Mouse (Mus musculus) forebrain, embryonic 14.5 days (tissue): ENCODE results near the gene Orc1. TPM values are rescaled to one million over a fixed set of nuclear protein-coding genes. Genes with fewer than 3 reads are reported as not detected.

ENCODE experiments used
- ATAC-seq: fragments of 200-750 bp; cut with Nextera tagmentation; 2 replicates; pipeline ENCODE4 v1.8.0; 2017; ENCODE audit warnings: mild to moderate bottlenecking, moderate library complexity
- DNase-seq: peaks from one replicate; pipeline ENCODE4 v3.0.0-alpha.2; 2015; ENCODE audit warnings: low spot score
- H3K27ac ChIP-seq: fragments of 300-500 bp; sonication (generic); 2 replicates; pipeline ENCODE4 v1.5.1; 2014; ENCODE audit warnings: low read depth, mild to moderate bottlenecking, control low read depth, low read length, moderate library complexity
- H3K27me3 ChIP-seq: fragments of 300-500 bp; sonication (generic); replicated peaks from 2 replicates; pipeline ENCODE4 v1.6.1; 2014; ENCODE audit warnings: low read length, control low read depth, mixed read lengths; ENCODE audit not compliant: control insufficient read depth, insufficient read depth
- H3K36me3 ChIP-seq: fragments of 300-500 bp; sonication (generic); 2 replicates; pipeline ENCODE4 v1.6.1; 2014; ENCODE audit warnings: low read length, control low read depth; ENCODE audit not compliant: control insufficient read depth, insufficient read depth
- H3K4me1 ChIP-seq: fragments of 300-500 bp; sonication (generic); 2 replicates; pipeline ENCODE4 v1.6.1; 2014; ENCODE audit warnings: antibody characterized with exemption, low read length, control low read depth; ENCODE audit not compliant: control insufficient read depth, insufficient read depth
- H3K4me2 ChIP-seq: fragments of 300-500 bp; sonication (generic); 2 replicates; pipeline ENCODE4 v1.6.1; 2014; ENCODE audit warnings: mild to moderate bottlenecking, control low read depth, low read length
- H3K4me3 ChIP-seq: fragments of 300-500 bp; sonication (generic); 2 replicates; pipeline ENCODE4 v1.5.1; 2014; ENCODE audit warnings: low read depth, low read length, control low read depth
- H3K9ac ChIP-seq: fragments of 300-500 bp; sonication (generic); 2 replicates; pipeline ENCODE4 v1.6.1; 2014; ENCODE audit warnings: mild to moderate bottlenecking, low read length, control low read depth, moderate library complexity
- H3K9me3 ChIP-seq: fragments of 300-500 bp; sonication (generic); replicated peaks from 2 replicates; pipeline ENCODE4 v1.6.1; 2016; ENCODE audit warnings: low read length, control low read depth, mixed read lengths; ENCODE audit not compliant: control insufficient read depth
- WGBS: fragments of 180-500 bp; shearing (Covaris S2); extraction: QIAGEN DNeasy Blood & Tissue Kit; methylation state at CpG from one replicate; pipeline ENCODE4 v1.1.7; 2014; 5-methylcytosine and 5-hydroxymethylcytosine counted together
- polyA plus RNA-seq: library from polyadenylated mRNA; unstranded; fragments of >200 nt; fragmentation: Nextera tagmentation; extraction: Ambion mirVana; gene quantifications from 2 replicates; pipeline ENCODE4 v1.2.1, GENCODE M21; 2014

Orc1 gene
- polyA plus RNA-seq, 1 experiment from 2014 or later, result 3.4 TPM

GRCm38 (mm10) chr4:108629363-108629880, 50.2 kb downstream of the Orc1 start:
- no peak overlapping the region for H3K4me3 ChIP-seq
- H3K27ac ChIP-seq, result no peak overlapping the region
- no peaks in the 10 kb centered on the region for H3K9me3 ChIP-seq
- H3K27me3 ChIP-seq, result no peaks in the 10 kb centered on the region
- no peak for DNase-seq
- no peak for ATAC-seq
- peaks cover 98% of the 10 kb centered on the region for H3K36me3 ChIP-seq
- H3K4me2 ChIP-seq, result no peak overlapping the region
- 87% methylated on average over 7 of the region's 7 CpGs for WGBS
- H3K4me1 ChIP-seq, result no peaks in the 10 kb centered on the region
- H3K9ac ChIP-seq, result no peak overlapping the region

GRCm38 (mm10) chr4:108630096-108630495, 50.9 kb downstream of the Orc1 start:
- Histone ChIP-seq H3K4me1 (no peaks in the 10 kb centered on the region), H3K9me3 (no peaks in the 10 kb centered on the region), H3K9ac (no peak overlapping the region), H3K4me3 (no peak overlapping the region), H3K4me2 (no peak overlapping the region), H3K27ac (no peak overlapping the region), H3K36me3 (peaks cover 96% of the 10 kb centered on the region), H3K27me3 (no peaks in the 10 kb centered on the region)
- 94% methylated on average over 9 of the region's 9 CpGs for whole genome bisulfite sequencing
- ATAC-seq, result no peak
- no peak for DNase-seq

- peaks cover 89% of the 10 kb centered on the region for H3K36me3 ChIP-seq
- no peaks in the 10 kb centered on the region for H3K4me1 ChIP-seq
- no peaks in the 10 kb centered on the region for H3K27me3 ChIP-seq
- H3K4me2 ChIP-seq, result no peak overlapping the region
- no peak for DNase-seq
- WGBS, result 93% methylated on average over 4 of the region's 4 CpGs
- ATAC-seq, result no peak
- no peak overlapping the region for H3K27ac ChIP-seq
- no peaks in the 10 kb centered on the region for H3K9me3 ChIP-seq
- H3K4me3 ChIP-seq, result no peak overlapping the region
- H3K9ac ChIP-seq, result no peak overlapping the region
Observed at GRCm38 (mm10) chr4:108631616-108632015, 52.4 kb downstream of the Orc1 start.

GRCm38 (mm10) chr4:108633703-108634102, 54.5 kb downstream of the Orc1 start:
- H3K36me3 ChIP-seq, result peaks cover 82% of the 10 kb centered on the region
- no peak overlapping the region for H3K9ac ChIP-seq
- H3K27me3 ChIP-seq, result no peaks in the 10 kb centered on the region
- no peak overlapping the region for H3K4me3 ChIP-seq
- no peak overlapping the region for H3K4me2 ChIP-seq
- DNase-seq (no peak), ATAC-seq (no peak)
- no peaks in the 10 kb centered on the region for H3K4me1 ChIP-seq
- 83% methylated on average over 12 of the region's 12 CpGs for WGBS
- no peaks in the 10 kb centered on the region for H3K9me3 ChIP-seq
- no peak overlapping the region for H3K27ac ChIP-seq

- ATAC-seq, result no peak
- H3K27ac ChIP-seq, result no peak overlapping the region
- H3K27me3 ChIP-seq, result no peaks in the 10 kb centered on the region
- H3K9ac ChIP-seq, result no peak overlapping the region
- no peaks in the 10 kb centered on the region for H3K4me1 ChIP-seq
- H3K9me3 ChIP-seq, result no peaks in the 10 kb centered on the region
- H3K4me2 ChIP-seq, result no peak overlapping the region
- H3K4me3 ChIP-seq, result no peak overlapping the region
- DNase-seq, result no peak
- H3K36me3 ChIP-seq, result peaks cover 79% of the 10 kb centered on the region
- 51% methylated on average over 4 of the region's 4 CpGs for WGBS
Observed at GRCm38 (mm10) chr4:108634696-108635095, 55.5 kb downstream of the Orc1 start.

GRCm38 (mm10) chr4:108635101-108635500, 55.9 kb downstream of the Orc1 start:
- no peak overlapping the region for H3K4me3 ChIP-seq
- H3K9me3 ChIP-seq, result no peaks in the 10 kb centered on the region
- H3K4me2 ChIP-seq, result no peak overlapping the region
- no peaks in the 10 kb centered on the region for H3K27me3 ChIP-seq
- no peak for ATAC-seq
- no peak overlapping the region for H3K27ac ChIP-seq
- H3K4me1 ChIP-seq, result no peaks in the 10 kb centered on the region
- no peak for DNase-seq
- H3K9ac ChIP-seq, result no peak overlapping the region
- H3K36me3 ChIP-seq, result peaks cover 75% of the 10 kb centered on the region

GRCm38 (mm10) chr4:108637721-108638120, 58.5 kb downstream of the Orc1 start:
- no peak for DNase-seq
- H3K4me1 ChIP-seq, result no peaks in the 10 kb centered on the region
- no peaks in the 10 kb centered on the region for H3K27me3 ChIP-seq
- H3K36me3 ChIP-seq, result peaks cover 69% of the 10 kb centered on the region
- no peak overlapping the region for H3K4me2 ChIP-seq
- H3K9me3 ChIP-seq, result no peaks in the 10 kb centered on the region
- ATAC-seq, result no peak
- H3K4me3 ChIP-seq, result no peak overlapping the region
- no peak overlapping the region for H3K9ac ChIP-seq
- no peak overlapping the region for H3K27ac ChIP-seq
- 82% methylated on average over 3 of the region's 3 CpGs for WGBS

GRCm38 (mm10) chr4:108638752-108639151, 59.5 kb downstream of the Orc1 start:
- Histone ChIP-seq H3K4me3 (no peak overlapping the region), H3K4me2 (no peak overlapping the region), H3K4me1 (no peaks in the 10 kb centered on the region), H3K36me3 (peaks cover 61% of the 10 kb centered on the region), H3K27me3 (no peaks in the 10 kb centered on the region), H3K27ac (no peak overlapping the region), H3K9me3 (no peaks in the 10 kb centered on the region), H3K9ac (no peak overlapping the region)
- ATAC-seq (no peak), DNase-seq (no peak)
- WGBS, result 90% methylated on average over 5 of the region's 5 CpGs

- H3K4me2 ChIP-seq, result no peak overlapping the region
- ATAC-seq (no peak), DNase-seq (peak; percentile 51)
- 80% methylated on average over 2 of the region's 2 CpGs for WGBS
- H3K36me3 ChIP-seq, result peaks cover 20% of the 10 kb centered on the region
- no peak overlapping the region for H3K9ac ChIP-seq
- no peak overlapping the region for H3K27ac ChIP-seq
- H3K27me3 ChIP-seq, result no peaks in the 10 kb centered on the region
- no peaks in the 10 kb centered on the region for H3K4me1 ChIP-seq
- H3K9me3 ChIP-seq, result no peaks in the 10 kb centered on the region
- H3K4me3 ChIP-seq, result no peak overlapping the region
Observed at GRCm38 (mm10) chr4:108664407-108664806, 85.2 kb downstream of the Orc1 start.
